Mouse (Mus musculus) kidney, adult 8-10 months (tissue): ENCODE measurements around the gene Grsf1.

Experiments used
- DNase-seq, 2 experiments: peaks; one replicate each; pipeline ENCODE4 v3.0.0; 2022

The Grsf1 gene

GRCm38 (mm10) chr5:88629987-88630386 lies 46.0 kb downstream of the Grsf1 start:
- no peak for DNase-seq

GRCm38 (mm10) chr5:88629125-88629524 lies 46.8 kb downstream of the Grsf1 start:
- DNase-seq = no peak

- DNase-seq = no peak
These were observed 48.4 kb downstream of the Grsf1 start for GRCm38 (mm10) chr5:88627545-88627944.

GRCm38 (mm10) chr5:88616988-88617387 lies 59.0 kb downstream of the Grsf1 start:
- no peak for DNase-seq

- DNase-seq = no peak
These were observed 61.8 kb downstream of the Grsf1 start for GRCm38 (mm10) chr5:88614129-88614528.
